Mouse (Mus musculus) forebrain, embryonic 15.5 days (tissue): ENCODE results near the gene Pah. TPM values are rescaled to one million over a fixed set of nuclear protein-coding genes. Genes with fewer than 3 reads are reported as not detected.
A peak's percentile ranks its signal among the peaks of the same experiment; 100 is the strongest.

ENCODE experiments used
- ATAC-seq: fragments of 200-750 bp; cut with Nextera tagmentation; replicated peaks from 2 replicates; pipeline ENCODE4 v1.8.0; 2017; ENCODE audit warnings: mild to moderate bottlenecking, moderate TSS enrichment, moderate library complexity
- H3K27ac ChIP-seq: fragments of 300-500 bp; sonication (generic); replicated peaks from 2 replicates; pipeline ENCODE4 v1.5.1; 2015; ENCODE audit warnings: mild to moderate bottlenecking, inconsistent platforms
- H3K27me3 ChIP-seq: fragments of 300-500 bp; sonication (generic); 2 replicates; pipeline ENCODE4 v1.6.1; 2015; ENCODE audit warnings: inconsistent platforms
- H3K36me3 ChIP-seq: fragments of 300-500 bp; sonication (generic); 2 replicates; pipeline ENCODE4 v1.6.1; 2015; ENCODE audit warnings: mild to moderate bottlenecking, inconsistent platforms
- H3K4me1 ChIP-seq: fragments of 300-500 bp; sonication (generic); 2 replicates; pipeline ENCODE4 v1.6.1; 2015; ENCODE audit warnings: inconsistent platforms
- H3K4me2 ChIP-seq: fragments of 300-500 bp; sonication (generic); replicated peaks from 2 replicates; pipeline ENCODE4 v1.6.1; 2015; ENCODE audit warnings: mild to moderate bottlenecking, inconsistent platforms
- H3K4me3 ChIP-seq: fragments of 300-500 bp; sonication (generic); 2 replicates; pipeline ENCODE4 v1.5.1; 2015; ENCODE audit warnings: mild to moderate bottlenecking, inconsistent platforms
- H3K9ac ChIP-seq: fragments of 300-500 bp; sonication (generic); replicated peaks from 2 replicates; pipeline ENCODE4 v1.6.1; 2015; ENCODE audit warnings: mild to moderate bottlenecking, inconsistent platforms
- H3K9me3 ChIP-seq: fragments of 300-500 bp; sonication (generic); 2 replicates; pipeline ENCODE4 v1.6.1; 2016; ENCODE audit warnings: inconsistent platforms
- WGBS: fragments of 180-500 bp; shearing (Covaris S2); methylation state at CpG from one replicate; pipeline ENCODE4 v1.1.7; 2015; ENCODE audit warnings: mixed read lengths; 5-methylcytosine and 5-hydroxymethylcytosine counted together
- polyA plus RNA-seq: library from polyadenylated mRNA; unstranded; fragments of >200 nt; fragmentation: Nextera tagmentation; extraction: Ambion mirVana; gene quantifications from 2 replicates; pipeline ENCODE4 v1.2.1, GENCODE M21; 2015

The Pah gene
- polyA plus RNA-seq, result not detected in 2 replicates

DNA sequence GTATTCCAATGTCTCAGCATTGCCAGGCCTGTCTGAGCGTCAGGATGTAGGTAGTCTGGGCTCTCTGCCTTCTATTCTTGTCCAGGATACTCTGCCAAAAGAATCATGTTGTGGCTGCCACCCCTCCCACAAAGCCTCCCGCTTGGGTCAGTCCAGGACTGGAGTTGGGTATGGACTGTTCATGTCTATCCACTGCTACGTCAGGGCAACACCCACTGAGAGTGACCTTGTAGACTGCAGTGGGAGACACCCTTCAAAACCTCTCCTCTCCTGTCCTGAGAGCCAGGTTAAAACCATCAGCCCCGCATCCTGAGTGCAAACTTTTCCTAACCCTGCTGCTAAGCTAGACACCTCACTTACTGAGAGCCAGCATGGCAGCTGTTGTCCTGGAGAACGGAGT lies at the start of gene Pah:
TSS of gene Pah (plus strand) at position 150 of the 400 bp plus-strand sequence.
- Histone ChIP-seq H3K4me1 (no peaks in the 10 kb centered on the region), H3K9me3 (no peaks in the 10 kb centered on the region), H3K4me3 (no peak within 1 kb of the TSS), H3K36me3 (no peaks in the 10 kb centered on the region), H3K9ac (no peak within 1 kb of the TSS), H3K27ac (no peak within 1 kb of the TSS), H3K4me2 (no peak within 1 kb of the TSS), H3K27me3 (no peaks in the 10 kb centered on the region)
- no peak for ATAC-seq
- 90% methylated on average over 5 of the region's 5 CpGs for WGBS

DNA sequence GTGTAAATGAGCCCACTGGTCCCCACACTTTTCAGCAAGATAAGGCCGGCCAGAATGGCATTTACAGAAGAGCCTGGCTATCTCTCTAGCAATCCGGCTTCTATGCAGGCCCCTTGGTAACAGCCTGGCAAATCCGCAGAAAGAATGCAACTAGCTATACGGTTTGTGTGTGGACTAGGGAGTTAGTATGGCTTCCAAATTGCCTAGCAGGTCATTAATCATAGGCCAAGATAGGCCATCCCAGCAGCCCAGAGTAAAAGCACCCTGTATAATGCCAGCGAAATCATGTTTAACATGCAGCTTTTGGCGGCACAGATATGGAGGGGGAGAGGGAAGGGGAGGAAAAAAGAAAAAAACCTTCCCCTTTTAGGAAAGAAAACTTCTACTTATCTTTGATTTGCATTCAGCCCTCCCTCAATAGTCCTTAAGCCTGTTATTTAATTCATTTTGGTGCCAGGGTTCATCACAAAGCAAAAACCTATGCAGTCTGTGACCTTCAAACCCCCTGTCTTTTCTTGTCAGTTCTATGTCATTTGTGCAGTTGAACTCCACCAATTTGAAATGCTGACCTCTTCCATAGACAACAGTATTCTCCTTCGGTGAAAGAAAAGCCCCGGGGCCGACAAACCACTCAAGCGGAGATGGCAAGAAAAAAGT lies 48.0 kb upstream of the Pah start:
- Histone ChIP-seq H3K27ac (no peak overlapping the region), H3K9me3 (no peaks in the 10 kb centered on the region), H3K27me3 (no peaks in the 10 kb centered on the region), H3K4me2 (no peak overlapping the region), H3K9ac (no peak overlapping the region), H3K4me3 (no peak overlapping the region), H3K36me3 (no peaks in the 10 kb centered on the region), H3K4me1 (peaks cover 6% of the 10 kb centered on the region)
- no peak for ATAC-seq
- 44% methylated on average over 10 of the region's 10 CpGs for WGBS

DNA sequence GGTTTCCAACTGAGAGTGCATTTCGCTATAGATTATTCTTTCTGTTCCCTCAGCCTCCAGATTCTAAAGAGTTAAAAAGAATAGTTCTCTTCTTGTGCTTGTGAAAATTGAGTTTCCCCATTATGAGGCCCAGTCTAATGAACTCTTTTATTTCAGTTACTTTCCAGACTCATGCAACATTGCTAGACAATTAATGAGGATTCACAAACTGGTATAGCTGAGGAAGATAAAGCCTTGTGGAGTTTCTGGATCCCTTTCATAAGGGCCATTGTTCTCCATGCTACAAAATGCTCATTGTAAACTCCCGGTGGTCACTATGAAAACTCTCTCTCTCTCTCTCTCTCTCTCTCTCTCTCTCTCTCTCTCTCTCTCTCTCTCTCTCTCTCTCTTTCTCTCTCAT lies 46.6 kb upstream of the Pah start:
- 26% methylated on average over 2 of the region's 2 CpGs for WGBS
- no peak overlapping the region for H3K27ac ChIP-seq

DNA sequence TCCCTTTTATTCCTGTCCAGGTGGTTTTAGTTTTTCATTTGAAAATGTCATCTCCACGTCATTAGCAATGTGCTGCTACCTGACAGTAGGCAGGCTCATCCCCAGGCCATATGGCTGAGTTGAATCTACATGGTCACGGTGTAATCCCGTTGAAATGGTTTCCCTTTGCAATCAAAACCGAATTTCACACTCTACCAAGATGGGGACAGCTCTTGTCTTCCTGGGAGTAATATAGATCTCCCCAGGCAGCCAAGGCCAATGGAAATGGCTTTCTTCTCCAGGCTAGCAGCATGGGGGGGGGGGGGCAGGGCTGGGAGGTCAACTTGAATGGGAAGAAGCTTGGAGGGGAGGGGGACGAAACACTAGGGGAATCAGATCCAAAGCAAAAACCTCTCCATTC lies 43.7 kb upstream of the Pah start:
- Histone ChIP-seq H3K36me3 (no peaks in the 10 kb centered on the region), H3K4me2 (no peak overlapping the region), H3K27me3 (no peaks in the 10 kb centered on the region), H3K4me3 (no peak overlapping the region), H3K27ac (no peak overlapping the region), H3K4me1 (peaks cover 6% of the 10 kb centered on the region), H3K9me3 (no peaks in the 10 kb centered on the region), H3K9ac (no peak overlapping the region)
- WGBS, result 86% methylated on average over 5 of the region's 5 CpGs
- ATAC-seq, result no peak

More for the DNA sequence above, 46.6 kb upstream of the Pah start:
- Histone ChIP-seq H3K36me3 (no peaks in the 10 kb centered on the region), H3K9ac (no peak overlapping the region), H3K4me3 (no peak overlapping the region), H3K9me3 (no peaks in the 10 kb centered on the region), H3K27me3 (no peaks in the 10 kb centered on the region), H3K4me2 (no peak overlapping the region), H3K4me1 (peaks cover 6% of the 10 kb centered on the region)
- no peak for ATAC-seq

DNA sequence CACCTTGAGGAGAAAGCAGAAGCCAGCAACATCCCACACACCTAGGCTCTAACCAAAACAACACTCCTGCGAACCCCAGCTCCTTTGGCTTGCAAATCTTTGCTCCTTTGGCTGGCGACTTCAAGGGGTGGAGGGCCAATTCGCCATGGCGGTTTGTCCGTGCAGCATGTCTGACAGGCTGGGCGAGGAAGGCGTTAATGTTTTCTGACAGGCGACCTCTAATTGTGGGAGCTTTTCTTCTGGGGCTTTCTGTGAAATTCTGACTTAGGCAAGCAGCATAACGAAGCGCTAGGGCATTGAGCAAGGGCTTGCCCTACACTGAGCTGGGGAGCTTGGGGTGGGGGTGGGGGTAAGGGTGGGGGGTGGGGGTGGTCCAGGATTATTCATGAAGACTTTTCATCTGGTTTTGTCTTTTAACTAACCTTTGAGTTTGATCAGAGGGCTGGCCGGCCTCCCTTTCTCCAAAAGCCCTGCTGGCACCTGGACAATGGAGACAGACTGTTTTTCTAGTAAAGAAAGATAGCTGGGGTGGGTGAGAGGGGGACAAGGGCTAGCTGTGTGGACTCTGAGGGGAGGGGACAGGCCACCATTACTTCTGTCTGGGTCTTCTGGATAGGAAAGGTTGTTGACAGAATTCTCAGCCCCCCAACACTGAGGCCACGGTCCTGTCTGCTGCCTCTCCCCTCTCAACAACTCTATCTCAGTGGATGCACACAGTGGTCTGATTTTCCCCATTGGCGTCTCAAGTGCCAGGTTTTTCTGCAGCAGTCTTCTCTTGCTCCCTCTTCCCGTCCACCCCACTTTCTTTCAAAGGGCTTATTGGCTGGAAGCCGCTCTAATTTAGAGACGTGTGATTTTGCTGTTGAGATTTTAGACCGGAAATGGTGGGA lies 36.5 kb upstream of the Pah start:
- H3K27ac ChIP-seq, result peak overlapping the region; percentile 70
- H3K9me3 ChIP-seq, result no peaks in the 10 kb centered on the region
- peaks cover 50% of the 10 kb centered on the region for H3K4me1 ChIP-seq
- no peaks in the 10 kb centered on the region for H3K36me3 ChIP-seq
- peak overlapping the region; percentile 65 for H3K9ac ChIP-seq
- no peaks in the 10 kb centered on the region for H3K27me3 ChIP-seq
- 2% methylated on average over 17 of the region's 17 CpGs for WGBS
- peak overlapping the region; percentile 93 for H3K4me2 ChIP-seq
- no peak for ATAC-seq
- H3K4me3 ChIP-seq, result peak overlapping the region; percentile 51

DNA sequence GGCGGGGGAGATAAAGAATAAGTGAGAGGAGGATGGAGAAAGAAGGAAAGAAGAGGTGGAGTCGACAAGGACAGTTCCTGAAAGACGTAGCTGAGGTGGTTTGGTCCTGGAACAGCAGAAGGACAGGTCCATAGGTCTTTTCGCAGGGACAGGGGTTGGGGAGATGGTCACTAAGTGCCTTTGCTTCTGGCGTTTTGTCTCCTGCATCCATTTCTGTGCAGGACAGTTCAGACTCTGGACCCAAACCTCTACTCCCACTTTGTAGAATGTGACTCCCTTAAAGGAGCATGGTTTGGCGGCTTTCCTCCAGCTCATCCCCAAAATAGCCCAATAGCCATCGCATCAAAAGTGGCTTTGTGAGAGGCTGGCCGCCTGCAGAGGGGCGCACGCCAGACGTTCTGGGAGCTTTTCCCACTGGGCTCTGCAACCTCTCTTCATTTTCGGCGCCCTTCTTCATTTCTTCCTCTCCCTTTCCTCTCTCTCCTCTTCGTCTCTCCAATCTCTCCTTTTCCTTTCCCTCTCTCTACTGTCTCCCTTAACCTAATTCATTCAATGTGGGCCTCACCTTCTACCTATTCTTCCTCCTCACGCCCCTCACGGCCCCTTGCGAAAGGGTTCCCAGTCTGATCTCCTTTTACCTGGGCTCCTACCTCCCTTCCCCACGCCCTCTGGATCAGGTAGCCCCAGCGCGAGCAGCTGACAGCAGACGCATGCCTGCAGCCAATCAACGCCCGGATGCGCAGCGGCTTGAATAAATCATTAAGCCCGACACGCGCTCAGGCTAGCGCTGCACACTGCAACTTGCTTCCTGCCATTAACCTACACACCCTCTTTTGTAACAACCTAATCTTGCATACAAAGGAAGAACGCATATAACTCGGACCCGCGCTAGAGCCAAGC lies 35.6 kb upstream of the Pah start:
- peak overlapping the region; percentile 93 for H3K4me2 ChIP-seq
- H3K4me1 ChIP-seq, result peaks cover 59% of the 10 kb centered on the region
- no peaks in the 10 kb centered on the region for H3K9me3 ChIP-seq
- peak overlapping the region; percentile 51 for H3K4me3 ChIP-seq
- no peaks in the 10 kb centered on the region for H3K36me3 ChIP-seq
- H3K27me3 ChIP-seq, result no peaks in the 10 kb centered on the region
- H3K27ac ChIP-seq, result peak overlapping the region; percentile 70
- ATAC-seq, result peak; percentile 62
- H3K9ac ChIP-seq, result peak overlapping the region; percentile 65
- WGBS, result 2% methylated on average over 33 of the region's 33 CpGs

DNA sequence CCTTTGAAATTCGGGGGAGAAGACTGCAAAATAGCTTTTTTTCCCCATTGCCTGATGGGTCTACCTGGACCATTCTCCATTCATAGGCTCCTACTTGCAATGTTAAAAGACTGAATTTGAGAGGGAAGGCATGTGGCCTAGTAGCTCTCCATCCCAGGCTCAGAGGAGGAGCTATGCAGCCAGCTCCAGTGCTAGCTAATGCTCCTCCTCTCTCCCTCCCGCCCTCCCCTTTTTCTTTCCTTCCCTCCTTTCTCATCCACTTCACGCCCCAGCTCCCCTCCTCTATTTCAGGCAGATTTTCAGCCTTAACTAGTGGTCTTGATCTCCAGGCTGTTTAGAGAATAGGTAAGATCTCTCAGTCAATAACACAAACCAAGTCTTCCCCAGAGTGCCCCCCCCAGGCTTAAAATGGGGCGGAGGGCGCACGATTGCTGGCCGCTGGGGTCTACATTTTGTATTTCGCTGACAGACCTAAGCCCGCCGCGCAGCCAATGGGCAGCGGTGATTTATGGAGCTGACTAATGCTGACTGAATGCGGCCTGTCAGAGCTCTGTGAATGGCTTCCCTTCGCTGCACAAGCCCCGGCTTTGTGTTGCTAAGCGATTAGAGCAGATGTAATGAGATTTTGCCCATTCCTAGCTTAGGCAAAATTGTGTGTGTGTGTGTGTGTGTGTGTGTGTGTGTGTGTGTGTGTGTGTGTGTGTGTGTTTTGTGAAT lies 33.0 kb upstream of the Pah start:
- H3K27me3 ChIP-seq, result no peaks in the 10 kb centered on the region
- peak overlapping the region; percentile 52 for H3K9ac ChIP-seq
- peak overlapping the region; percentile 51 for H3K4me2 ChIP-seq
- peak overlapping the region; percentile 89 for H3K27ac ChIP-seq
- no peaks in the 10 kb centered on the region for H3K9me3 ChIP-seq
- H3K4me3 ChIP-seq, result peak overlapping the region; percentile 21
- peak; percentile 78 for ATAC-seq
- no peaks in the 10 kb centered on the region for H3K36me3 ChIP-seq
- WGBS, result under 1% methylated on average over 16 of the region's 16 CpGs
- H3K4me1 ChIP-seq, result peaks cover 72% of the 10 kb centered on the region

DNA sequence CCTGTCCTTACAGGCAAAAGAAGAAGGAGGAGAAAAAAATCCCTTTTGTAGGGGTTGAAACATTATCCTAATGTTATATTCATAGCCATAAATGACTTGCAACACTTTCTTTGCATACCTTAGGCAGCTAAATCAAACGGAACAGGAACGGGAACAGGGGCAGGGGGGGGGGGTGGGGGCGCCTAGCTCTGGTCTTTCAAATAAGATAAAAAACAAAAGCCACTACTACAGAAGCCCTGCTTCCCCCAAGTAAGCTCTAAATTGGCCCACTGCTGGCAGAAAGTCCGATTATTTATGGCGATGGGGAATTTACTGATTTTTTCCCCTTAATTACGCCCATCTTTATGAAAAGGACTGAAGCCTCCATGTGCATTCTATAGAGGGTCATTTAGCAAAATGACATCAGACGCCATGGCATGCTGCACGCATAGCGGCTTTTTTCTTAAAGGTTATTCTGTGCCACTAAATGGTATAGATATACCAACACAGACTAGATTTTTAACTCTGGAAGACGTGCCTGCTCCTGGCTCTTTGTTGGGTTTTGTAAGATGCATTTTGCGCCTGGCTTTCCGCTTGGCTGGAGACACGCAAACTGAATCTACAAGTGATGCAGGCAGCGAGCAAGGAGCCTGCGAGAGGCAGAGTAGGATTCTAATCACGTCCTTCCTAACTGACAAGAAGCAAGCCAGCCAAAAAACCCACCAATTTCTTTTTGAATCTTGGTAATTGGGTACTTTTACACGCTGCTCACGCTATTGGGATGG lies 32.2 kb upstream of the Pah start:
- H3K27ac ChIP-seq, result peak overlapping the region; percentile 89
- peak overlapping the region; percentile 19 for H3K9ac ChIP-seq
- peaks cover 78% of the 10 kb centered on the region for H3K4me1 ChIP-seq
- under 1% methylated on average over 18 of the region's 18 CpGs for WGBS
- peak overlapping the region; percentile 21 for H3K4me3 ChIP-seq
- H3K27me3 ChIP-seq, result no peaks in the 10 kb centered on the region
- peak overlapping the region; percentile 51 for H3K4me2 ChIP-seq
- H3K9me3 ChIP-seq, result no peaks in the 10 kb centered on the region
- peak; percentile 40 for ATAC-seq
- no peaks in the 10 kb centered on the region for H3K36me3 ChIP-seq

DNA sequence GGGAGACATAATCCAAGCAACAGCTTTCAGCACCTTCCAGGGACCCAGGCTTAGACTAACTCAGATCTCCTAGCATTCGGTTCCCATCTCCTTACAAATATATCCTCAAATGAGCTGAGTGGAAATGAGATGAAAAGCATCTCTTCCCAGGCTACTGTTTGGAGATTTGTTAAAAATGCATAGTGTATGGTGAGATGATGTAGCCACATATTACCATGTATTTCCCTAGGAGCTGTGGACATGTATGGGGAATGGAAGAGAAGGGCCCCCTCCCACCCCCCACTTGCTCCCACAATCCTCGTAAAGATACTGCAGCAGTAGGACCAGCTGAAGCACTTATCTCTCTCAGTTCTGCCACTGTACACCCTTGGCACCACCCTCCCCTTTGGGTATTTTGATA lies 31.3 kb upstream of the Pah start:
- Histone ChIP-seq H3K36me3 (no peaks in the 10 kb centered on the region), H3K4me2 (peak overlapping the region; percentile 89), H3K4me3 (peak overlapping the region; percentile 80), H3K9me3 (no peaks in the 10 kb centered on the region), H3K4me1 (peaks cover 77% of the 10 kb centered on the region), H3K27me3 (no peaks in the 10 kb centered on the region), H3K27ac (peak overlapping the region; percentile 89), H3K9ac (0 out of 2 replicates have a peak overlapping the region, but pooled peaks have one; percentile 17)
- 0% methylated on average over 2 of the region's 2 CpGs for WGBS
- ATAC-seq, result no peak

DNA sequence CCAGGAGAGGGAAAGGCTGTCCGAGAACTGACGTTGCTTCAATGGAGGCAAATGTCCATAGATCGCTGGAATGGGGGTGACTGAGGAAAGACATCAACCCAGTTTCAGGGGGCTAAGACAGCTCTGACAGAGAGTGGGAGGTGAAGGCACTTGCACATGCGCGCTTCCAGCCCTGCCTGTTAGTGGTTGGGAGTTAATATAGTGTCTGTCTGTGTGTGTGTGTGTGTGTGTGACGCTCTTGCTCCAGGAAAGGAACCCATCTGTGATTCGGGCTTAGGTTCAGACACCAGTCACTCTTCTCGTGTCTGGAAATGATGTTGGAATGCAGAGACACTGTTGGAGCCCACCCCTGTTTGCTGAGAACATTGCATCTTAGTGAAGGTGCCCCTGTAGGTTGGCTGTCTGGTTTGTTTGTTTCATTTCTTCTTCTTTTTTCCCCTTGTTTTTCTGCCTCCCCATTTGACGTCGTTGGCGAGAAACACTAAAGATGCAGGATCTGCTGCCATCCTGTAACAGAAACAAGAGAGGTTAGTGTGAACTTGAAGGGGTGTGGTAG lies 30.0 kb upstream of the Pah start:
- 6% methylated on average over 11 of the region's 11 CpGs for WGBS
- Histone ChIP-seq H3K27me3 (no peaks in the 10 kb centered on the region), H3K27ac (peak overlapping the region; percentile 91), H3K4me2 (peak overlapping the region; percentile 89), H3K9me3 (no peaks in the 10 kb centered on the region), H3K4me1 (peaks cover 67% of the 10 kb centered on the region), H3K4me3 (peak overlapping the region; percentile 80), H3K36me3 (no peaks in the 10 kb centered on the region), H3K9ac (peak overlapping the region; percentile 76)
- no peak for ATAC-seq
